Mouse (Mus musculus) frontal cortex, postnatal 36 days (tissue): ENCODE data around the gene Myt1l.

Experiments used
- DNase-seq, 2 experiments: peaks; one replicate each; pipeline ENCODE4 v3.0.0; 2022; ENCODE audit warnings: low spot score in 2 of 2

Gene Myt1l

DNA sequence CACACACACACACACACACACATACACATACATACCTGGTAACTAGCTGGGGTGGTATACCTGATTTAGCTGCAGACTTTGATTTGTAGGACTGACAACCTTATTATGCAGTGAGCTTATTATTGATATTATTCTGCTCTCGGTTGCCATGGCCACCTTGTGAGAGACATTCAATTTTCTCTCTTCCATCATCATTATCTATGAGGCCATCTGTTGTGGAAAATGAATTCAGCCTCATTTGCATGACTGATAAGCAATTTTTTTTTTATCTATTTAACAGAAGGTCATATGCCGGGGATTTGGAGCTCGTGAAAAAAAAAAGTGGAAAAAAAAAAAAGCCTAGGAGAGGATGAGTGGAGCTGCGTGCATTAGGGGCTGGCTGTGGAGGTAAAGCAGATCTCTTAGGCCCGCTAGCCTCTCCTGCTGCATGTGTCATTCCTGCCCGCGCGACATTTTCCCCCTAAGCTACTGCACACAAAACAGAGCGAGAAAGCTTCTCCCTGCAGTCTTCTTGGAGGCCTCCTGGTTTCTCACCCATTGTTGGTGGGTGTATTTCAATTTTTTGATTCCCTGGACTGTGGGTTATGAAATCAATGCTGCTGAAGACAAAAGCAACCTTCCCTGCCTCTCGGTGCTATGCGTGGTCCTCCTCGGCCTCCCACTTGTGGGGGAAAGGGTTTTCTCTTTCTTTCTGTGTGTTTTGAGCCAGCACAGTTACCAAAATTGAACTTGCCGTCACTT, at the start of gene Myt1l:
Gene Myt1l (plus strand): TSS at position 354 of the 741 bp plus-strand sequence.
- DNase-seq, result peak; percentile 60 to 62

DNA sequence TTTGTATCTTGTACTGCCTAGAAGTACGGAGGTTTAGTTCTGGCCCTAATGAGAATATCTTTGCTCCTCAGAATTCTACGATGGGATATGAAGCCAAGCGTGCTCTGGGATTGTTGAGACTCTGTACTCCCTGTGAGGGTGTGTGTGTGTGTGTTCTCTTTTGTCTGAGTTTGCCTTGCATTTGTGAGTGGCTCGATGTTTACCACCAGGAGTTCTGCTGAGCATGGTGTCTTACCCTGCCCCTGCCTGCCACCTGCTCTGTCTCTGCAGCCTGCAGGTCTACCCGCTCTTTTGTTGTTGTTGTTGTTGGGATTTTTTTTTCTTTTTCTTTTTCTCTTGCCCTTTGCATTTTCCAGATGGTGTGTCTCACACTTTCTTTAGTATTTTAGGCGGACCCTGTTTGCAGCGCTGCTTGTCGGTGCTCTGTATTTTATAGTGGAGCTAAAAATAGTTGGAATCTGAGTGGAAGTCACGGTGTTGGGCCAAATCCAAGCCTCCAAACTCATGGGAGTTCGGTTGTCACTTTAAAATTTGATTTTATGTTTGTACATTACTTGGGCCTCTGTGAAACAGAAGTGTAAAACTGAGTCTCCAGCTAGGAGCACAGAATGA, 41.7 kb upstream of the Myt1l start:
- peak; percentile 19 to 39 for DNase-seq

DNA sequence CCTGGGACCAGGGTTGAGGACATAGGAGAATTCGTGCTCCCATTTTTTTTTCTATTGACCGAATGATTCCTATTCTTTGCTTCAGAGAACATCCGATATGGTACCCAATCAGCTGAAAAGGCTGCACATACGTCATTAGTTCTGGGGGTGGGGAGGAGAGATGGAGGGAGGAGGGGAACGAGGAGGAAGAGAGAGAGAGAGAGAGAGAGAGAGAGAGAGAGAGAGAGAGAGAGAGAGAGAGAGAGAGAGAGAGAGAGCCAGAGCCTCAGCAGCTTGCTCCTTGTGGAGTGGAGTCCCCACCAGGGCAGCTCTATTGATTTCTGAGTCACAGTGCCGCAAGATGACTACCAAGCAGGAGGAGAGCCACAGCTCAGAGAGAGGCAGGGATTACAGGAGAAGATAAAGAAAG, 1.9 kb upstream of the Myt1l start:
- DNase-seq, result peak; percentile 60 to 64

DNA sequence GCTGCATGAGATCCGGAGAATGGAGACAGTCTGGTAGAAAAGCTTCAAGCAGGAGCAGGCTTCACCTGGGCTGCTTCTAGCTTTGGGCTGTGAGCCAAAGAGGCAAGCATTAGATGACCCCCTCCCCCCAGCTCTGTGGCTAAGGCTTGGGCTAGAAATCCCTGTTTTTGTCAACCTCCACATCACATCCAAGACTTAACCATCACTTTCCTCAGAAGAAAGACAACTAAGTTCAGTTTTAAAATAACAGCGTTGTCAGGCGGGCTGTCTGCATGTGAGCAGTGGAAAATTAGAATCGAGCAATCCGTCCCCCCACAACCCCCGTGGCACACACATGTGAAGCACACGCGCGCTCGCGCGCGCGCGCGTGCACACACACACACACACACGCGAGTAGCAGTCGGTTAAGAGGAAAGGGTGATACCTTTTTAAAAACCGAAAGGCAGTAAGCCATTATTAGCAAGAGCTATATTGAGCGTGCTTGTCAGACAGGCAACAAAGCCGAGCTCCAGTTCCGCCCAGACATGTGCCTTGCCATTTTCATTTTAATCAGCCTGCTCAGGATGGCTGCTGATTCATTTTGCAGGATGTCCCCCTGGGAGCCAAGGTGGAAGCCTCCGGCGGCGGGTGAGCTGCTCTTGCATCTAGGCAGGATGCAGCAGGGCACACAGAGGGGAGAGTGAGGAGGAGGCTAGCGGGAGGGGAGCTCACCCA, 979 bp upstream of the Myt1l start:
- DNase-seq, result peak; percentile 79 to 85

DNA sequence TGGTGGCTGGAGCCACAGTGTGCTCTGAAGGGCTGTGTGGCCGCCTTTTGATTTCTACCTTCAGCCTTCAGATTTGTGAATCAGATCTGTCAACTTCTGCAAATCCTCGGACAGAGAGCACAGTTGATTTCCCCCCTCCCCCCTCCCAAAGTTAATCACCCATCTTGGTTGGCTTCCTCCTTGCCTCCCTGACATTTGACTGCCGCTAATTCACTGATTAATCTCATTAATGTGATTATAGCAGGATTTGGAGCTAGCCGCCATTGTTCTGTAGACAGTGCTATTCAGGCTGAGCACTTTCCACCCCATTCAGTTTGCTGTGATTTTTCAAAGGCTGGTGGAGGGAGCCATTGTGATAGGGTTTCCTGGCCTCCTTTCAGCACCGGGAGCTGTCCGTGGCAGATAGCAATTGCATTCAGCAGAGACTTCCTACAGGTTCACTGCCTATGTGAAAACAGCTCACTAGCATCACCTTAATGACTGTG, 2.1 kb downstream of the Myt1l start:
- peak in 1 of 2 experiments; percentile 57 for DNase-seq

DNA sequence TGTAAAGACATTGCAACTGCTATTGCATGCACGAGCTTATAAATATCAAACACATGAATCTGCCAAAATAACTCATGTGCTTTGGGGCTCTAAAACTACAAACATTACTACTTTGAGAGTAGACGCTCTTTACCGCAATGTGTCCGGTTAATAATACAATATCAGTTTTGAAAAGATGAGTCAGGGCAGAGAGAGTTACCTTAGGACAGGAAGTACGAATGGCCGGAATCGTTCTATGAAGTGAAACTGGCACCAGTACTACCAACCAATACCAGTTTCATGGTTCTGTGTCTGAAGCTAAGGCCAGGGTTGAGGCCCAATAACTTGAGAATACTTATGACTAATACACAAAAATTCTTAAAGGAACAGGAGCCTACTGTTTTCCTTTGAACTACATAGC, 2.6 kb downstream of the Myt1l start:
- DNase-seq, result no peak

DNA sequence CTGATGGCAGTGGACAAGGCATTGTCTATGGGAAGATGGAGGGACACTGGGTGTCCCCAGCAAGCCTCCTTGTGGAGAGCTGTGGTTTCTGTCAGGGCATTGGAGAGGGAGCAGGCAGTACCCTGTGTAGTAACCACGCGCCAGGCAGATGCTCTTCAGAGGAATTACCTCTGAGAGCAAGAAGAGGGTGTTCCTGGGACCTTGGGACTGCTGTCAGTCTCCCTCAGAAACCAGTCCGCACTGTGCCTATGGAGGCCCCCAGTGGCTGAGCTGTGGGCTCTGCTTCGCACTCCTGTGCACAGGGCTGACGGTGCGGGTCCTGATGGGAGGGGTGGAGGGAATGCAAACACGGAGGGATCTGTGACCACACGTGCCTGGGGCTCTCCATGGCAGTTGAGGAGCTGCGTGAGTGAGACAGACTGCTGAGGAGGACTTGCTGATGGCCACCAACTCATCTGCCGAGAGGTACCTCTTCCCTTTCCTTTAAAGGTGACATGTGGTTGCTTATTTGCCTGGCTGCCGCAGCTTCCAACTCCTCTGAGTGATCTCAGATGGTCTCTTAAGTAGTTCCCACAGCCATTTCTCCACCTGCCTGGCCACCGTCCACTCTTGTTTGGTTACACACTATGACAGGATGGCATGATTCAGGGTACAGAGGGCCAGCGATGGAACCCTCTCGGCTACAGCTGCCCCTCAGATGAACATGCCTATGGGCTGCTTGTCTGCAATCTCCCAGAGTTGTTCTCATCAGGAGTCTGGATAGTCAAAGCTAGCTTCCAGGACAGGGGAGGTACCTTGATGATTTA, 5.1 kb downstream of the Myt1l start:
- DNase-seq, result peak in 1 of 2 experiments; percentile 73

DNA sequence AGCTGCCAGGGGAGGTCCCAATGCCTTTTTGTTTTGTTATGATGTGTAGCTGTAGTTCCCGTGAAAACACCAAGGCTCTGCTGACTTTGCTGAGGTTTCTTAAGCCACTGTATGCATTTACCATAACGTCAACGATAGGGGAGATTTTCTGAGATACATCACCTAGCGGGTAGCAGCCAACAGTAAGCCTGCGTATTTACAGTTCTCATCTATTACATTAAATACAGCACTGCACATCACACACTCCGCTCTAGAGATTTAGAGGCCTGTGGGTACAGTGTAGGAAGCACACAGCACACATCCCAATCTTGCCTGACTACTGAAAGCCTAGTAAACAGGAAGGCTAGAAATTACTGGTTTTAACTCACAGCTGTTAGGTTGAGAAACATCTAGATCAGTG, 6.1 kb downstream of the Myt1l start:
- DNase-seq, result peak in 1 of 2 experiments; percentile 79

DNA sequence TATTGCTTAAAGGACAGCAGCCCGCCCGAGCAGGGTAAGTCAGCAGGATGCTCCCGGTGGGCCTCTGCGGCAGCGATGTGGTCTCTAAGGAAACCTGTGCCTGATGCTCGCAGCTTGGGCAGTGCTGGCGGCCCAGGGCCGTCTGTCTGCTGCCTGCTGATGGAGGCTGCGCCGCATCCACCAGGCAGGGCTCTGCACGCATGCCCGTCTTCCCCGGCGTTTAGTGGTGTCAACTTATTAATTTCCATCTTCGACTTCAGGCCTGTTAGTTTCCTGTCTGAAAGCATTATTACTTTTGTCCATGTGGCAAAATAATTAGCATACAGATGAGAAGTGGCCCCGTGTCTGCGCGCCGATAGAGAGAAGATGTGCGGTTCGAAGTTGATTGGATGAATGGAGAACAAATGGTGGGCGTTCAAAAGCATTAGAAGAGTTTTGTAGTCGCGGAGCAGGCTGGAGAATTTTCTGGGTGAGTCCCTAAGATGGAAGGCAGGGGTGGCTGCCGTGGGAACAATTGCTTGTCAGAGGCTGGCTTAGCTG, 6.6 kb downstream of the Myt1l start:
- DNase-seq, result peak in 1 of 2 experiments; percentile 68

DNA sequence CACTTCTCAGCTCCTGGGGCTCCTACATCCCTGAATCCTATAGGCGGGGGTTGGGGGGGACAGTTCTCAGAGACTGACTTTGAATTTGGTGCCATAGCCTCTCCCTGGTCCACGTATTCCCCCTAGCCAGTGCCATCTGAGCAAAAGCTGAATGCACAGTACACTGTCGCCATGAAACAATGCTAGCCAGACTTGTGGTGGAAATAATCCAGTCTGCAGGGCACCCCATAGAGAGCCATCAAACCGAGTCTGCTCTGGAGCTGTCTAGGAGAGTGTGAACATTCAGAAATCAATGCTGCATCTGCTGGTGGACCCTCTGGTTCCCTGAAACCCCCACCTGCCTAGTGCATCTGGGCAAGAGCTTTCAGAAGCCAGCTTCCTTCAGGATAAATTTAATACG, 9.7 kb downstream of the Myt1l start:
- DNase-seq, result peak in 1 of 2 experiments; percentile 26

DNA sequence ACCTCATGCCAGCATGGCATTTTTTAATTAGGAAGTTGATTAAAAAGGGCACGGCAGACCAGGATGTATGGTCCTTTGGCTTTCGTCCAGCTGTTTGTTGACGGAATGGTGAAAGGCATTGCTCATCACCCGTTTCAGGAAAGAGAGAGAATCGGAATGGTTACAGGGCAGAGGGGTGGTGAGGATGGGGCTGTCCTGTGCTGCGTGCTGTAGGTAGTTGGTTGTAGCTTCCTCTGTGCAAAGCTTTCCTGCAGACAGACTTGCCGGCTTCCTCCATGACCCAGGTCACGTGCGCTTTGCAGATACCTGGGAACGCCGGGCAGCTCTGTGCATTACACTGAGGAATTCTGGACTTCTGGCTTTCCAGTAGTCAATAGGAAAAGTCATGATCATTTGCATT, 10.3 kb downstream of the Myt1l start:
- DNase-seq, result peak in 1 of 2 experiments; percentile 56

DNA sequence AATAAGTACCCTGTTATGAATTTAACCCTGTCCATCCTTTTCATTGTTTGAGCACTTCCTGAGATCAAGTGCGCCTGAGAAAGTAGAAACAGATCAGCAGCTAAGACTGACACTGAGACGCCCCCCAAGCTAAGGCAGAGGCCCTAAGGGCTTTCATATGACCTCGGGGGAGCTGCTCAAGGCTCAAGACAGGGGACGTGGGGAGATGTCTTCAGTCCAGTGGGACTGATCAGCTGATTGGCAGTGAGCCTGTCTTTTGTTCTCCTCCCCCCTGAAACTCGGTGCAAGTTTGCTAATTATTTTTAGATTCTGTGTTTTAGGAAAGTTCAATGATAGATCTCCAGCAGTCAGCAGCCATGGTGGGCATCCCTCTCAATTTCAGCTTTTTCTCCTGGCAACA, 10.9 kb downstream of the Myt1l start:
- DNase-seq, result peak in 1 of 2 experiments; percentile 1

DNA sequence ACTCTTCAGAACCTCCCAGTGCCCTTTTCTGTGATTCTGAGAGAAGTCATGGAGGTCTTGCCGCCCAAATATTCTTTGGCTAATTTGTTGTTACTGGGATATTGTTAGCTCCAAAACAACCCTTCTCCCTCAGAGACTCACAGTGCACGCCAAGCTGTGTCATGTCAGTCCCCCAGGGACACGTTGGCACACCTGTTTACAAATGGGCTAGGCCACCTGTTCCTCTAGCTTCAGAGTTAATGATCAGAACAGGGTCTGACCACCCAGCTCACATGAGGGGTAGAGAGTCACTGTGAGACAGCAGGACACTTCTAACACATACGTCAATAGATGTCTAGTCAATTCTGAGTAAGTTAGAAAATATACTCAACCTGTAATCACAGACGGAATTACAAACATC, 12.6 kb downstream of the Myt1l start:
- DNase-seq, result no peak

DNA sequence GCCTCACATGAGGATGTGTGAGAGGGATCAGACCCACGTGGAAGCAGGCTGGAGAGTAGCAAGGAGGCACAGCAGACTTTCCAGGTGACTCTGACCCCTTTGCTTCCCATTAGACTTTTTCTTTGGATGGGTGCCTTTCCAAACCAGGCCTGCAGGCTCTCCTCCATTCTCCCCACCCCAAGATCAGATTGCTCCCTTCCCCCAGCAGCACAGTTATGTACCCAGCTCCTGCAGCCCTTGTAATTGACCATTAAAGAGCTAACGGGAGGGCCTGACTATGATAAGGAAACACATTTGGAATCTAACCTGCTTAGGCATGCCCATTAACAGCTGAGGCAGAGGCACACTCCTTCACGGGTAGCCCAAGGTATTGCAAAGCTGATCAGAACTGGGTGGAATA, 17.9 kb downstream of the Myt1l start:
- DNase-seq, result no peak

DNA sequence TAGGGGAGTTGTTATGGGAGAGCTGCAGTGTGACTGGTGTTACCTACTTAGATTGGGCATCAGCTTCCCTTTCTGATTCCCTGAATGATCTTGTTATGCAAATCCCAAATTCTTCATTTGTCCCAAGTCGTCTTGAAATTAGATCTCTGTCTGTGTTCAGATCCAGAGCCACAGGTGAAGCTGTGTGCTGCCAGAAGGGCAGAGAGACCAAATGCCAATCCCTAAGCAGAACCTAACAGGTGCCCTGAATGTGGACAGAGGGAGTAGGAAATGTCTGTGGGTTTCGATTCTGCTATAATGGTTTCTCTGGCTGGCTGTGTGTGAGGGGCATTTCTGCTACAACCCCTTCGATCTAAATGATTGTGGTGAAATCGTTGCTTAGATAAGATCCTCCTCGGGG, 18.9 kb downstream of the Myt1l start:
- no peak for DNase-seq

DNA sequence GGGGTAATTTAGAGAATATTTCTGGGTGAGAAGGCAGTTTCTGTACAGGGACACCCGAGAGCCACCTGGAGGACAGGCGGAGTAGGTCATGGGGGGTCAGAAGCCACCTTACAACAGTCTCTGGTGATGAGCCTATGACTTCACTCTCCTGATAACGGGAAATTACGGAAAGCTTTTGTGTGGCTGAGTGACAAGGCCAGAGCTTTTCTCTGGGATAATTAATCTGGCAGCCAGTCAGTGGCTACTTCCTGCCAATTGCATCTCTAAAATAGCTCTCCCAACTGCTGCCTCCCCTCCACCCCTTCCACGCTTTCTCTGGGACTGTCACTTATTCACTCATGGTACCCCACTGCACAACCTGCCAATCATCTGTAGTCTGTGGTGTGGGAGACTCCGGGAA, 19.6 kb downstream of the Myt1l start:
- no peak for DNase-seq

DNA sequence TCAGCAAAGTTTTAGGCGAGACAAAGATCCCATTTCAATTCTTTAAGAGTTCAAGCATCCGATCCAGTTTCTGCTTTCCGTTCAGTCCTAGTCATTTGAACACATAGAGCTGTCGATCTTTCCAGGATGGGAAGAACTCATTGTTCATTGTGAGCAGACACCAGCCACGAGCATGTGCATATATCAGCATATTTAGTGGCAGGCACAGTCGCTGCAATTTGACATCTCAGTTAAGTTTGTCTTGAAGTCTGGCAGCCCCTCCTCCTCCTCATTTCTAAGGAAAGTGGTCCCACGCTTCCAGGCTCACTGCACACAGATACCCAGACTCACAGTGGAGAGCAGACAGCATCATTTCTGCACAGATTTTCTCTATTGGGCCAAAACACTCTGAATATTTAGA, 25.0 kb downstream of the Myt1l start:
- no peak for DNase-seq

DNA sequence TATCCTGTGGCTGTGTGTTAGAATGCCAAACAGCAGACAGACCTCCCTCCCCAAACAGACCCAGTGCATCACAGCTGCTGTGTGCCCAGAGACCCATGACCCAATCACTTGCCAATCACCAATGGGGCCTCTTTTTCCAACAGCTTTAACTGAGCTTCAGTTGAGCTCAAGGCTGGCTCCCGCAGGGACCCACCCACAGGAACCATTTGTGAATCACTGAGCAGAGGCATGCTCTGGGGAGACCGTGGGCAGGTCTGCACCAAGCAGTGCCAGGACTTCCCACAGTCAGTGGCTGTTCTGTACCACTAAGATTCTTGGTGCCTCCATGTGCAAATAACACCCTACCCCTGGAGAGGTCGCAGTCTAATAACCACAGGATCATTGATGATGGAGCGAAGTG, 27.5 kb downstream of the Myt1l start:
- peak; percentile 64 to 83 for DNase-seq

DNA sequence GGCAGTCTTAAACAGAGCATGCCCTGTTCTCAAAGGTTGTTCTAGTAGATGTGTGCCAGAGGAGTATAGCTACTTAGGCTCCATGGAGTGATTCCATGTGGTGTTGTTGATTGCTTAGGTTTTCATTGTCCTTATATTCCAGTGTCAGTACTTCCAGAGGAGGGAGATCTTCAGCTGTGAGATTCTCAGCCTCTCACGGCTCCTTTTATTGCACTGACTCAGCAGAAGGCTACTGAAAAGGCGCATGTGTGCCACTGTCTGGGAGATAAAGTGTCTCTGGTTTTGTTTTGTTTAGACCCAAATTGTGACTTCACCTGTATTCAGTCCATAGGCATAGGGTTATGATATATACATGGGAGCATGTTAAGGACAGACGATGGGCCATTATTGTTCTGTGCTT, 28.2 kb downstream of the Myt1l start:
- DNase-seq, result no peak

DNA sequence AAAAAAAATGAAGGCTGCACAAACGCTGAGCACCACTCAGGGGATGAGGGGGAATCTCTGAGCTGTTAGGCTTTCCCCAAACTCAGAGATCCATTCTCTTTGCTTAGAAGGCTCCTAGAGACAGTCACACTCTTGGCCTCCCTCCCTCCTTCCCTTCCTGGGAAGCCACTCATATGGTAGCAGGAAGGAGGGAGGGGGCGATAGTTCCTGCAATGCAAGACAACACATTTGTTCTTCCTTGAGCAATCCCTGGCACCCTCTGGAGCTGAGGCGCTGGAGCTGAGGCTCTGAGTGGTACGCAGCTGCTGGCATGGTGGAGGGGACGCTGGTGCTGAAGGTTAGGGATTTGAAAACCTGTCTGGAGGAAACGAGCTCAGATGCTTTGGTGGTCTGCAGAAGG, 28.7 kb downstream of the Myt1l start:
- peak in 1 of 2 experiments; percentile 55 for DNase-seq

DNA sequence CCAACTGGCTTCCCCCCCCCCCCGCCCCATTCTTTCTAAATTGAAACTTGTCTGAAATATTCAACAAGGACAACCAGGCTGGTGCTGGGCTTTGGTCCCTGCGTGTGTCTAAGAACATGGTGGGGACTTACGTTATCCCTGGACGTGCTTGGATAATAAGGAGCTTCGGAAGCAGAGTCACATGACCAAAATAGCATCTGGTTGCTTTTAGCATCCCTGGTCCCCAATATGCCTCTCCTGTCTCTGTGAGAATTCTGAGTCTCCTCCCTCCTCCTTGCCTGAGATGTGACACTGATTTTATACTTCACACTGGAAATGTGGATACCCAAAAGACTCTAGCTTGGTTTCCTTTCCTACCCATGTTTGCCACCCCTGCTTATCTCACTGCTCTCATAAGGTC, 31.6 kb downstream of the Myt1l start:
- no peak for DNase-seq

DNA sequence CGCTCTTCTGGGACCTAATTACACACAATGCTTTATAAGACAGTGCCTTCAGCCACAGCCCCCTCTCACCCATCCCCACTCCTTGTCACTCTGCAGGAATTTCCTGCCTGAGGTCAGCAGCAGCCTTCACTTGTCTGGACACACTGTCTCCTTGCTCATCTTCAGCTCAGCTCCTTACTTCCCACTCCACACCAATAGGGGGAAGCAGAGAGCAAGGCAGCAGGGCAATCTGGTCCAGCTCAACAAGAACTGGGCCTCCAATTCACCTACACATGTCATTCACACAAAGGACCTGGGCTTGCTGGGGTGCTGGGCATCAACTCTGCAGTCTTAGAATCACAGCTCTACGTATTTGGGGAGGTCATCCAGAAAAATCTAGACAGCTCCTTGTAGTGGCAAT, 33.0 kb downstream of the Myt1l start:
- no peak for DNase-seq
